Mouse (Mus musculus): Measurements from ENCODE around the gene Pcbd2. TPM values are rescaled to one million over a fixed set of nuclear protein-coding genes. Genes with fewer than 3 reads are reported as not detected.

Gene Pcbd2
- total and polyA plus RNA-seq, 3 experiments, result 32.0 to 69.4 TPM; not detected in 1

DNA sequence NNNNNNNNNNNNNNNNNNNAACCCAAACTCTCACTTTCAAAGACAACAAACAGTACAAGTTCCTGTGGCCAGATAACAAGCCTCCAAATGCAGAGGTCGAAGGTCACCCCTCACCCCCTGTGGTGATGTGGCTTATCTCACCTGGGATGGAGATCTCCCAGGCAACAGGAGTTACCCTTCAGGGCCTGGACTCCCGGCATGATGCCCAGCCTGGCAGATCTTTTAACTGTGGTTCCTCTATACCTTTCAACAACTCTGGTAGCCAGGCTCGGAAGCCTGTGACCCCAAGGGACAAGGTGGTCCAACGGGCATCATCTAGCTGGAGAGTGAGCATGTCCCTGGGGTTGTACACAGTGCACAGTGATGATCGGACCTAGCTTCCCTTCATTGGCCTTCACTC lies 95.3 kb downstream of the Pcbd2 start:
- H3K36me3 ChIP-seq (ENCODE audit: control insufficient read depth in 1 of 2, insufficient read depth in 2 of 2, low read length in 2 of 2), result no peaks in the 10 kb centered on the region
- no peaks in the 10 kb centered on the region for H3K9me3 ChIP-seq (replicated peaks; ENCODE audit: insufficient read depth, low read length)
- H3K27ac ChIP-seq (ENCODE audit: control insufficient read depth, low read depth, low read length), result no peak overlapping the region
- H3K79me2 ChIP-seq (ENCODE audit: control insufficient read depth, insufficient read depth, low read length, poor library complexity), result no peaks in the 10 kb centered on the region
- H3K4me1 ChIP-seq (ENCODE audit: control insufficient read depth in 1 of 2, insufficient read depth in 2 of 2, low read length in 2 of 2), result no peaks in the 10 kb centered on the region
- no peak overlapping the region for H3K9ac ChIP-seq (ENCODE audit: control insufficient read depth, low read depth, low read length, poor library complexity, severe bottlenecking)
- no peaks in the 10 kb centered on the region for H3K27me3 ChIP-seq (ENCODE audit: control insufficient read depth in 1 of 2, insufficient read depth in 2 of 2, low read length in 2 of 2)
- H3K4me3 ChIP-seq (ENCODE audit: control insufficient read depth in 1 of 2, insufficient read depth in 1 of 2, low read depth in 2 of 2, low read length in 2 of 2), result no peak overlapping the region
- no peak for DNase-seq (ENCODE audit: low read depth, low spot score)
- TF ChIP-seq TCF12 (IDR thresholded peaks at IDR 0.05; ENCODE audit: low read depth, low read length) (no peak), SIN3A (IDR thresholded peaks at IDR 0.05; ENCODE audit: low read length) (no peak), USF1 (IDR thresholded peaks at IDR 0.05; ENCODE audit: low read depth, low read length) (no peak), SMC3 (IDR thresholded peaks at IDR 0.05; ENCODE audit: low read depth, low read length) (no peak), MAZ (IDR thresholded peaks at IDR 0.05; ENCODE audit: low read depth, low read length) (no peak), KAT2A (conservative IDR thresholded peaks at IDR 0.05; ENCODE audit: low read depth, low read length) (no peak), EP300 (IDR thresholded peaks at IDR 0.05; ENCODE audit: low read depth in 1 of 2, low read length in 2 of 2) (no peak), E2F4 (IDR thresholded peaks at IDR 0.05; ENCODE audit: borderline replicate concordance, low read depth, low read length) (no peak), ELF1 (IDR thresholded peaks at IDR 0.05; ENCODE audit: low read depth, low read length) (no peak)

DNA sequence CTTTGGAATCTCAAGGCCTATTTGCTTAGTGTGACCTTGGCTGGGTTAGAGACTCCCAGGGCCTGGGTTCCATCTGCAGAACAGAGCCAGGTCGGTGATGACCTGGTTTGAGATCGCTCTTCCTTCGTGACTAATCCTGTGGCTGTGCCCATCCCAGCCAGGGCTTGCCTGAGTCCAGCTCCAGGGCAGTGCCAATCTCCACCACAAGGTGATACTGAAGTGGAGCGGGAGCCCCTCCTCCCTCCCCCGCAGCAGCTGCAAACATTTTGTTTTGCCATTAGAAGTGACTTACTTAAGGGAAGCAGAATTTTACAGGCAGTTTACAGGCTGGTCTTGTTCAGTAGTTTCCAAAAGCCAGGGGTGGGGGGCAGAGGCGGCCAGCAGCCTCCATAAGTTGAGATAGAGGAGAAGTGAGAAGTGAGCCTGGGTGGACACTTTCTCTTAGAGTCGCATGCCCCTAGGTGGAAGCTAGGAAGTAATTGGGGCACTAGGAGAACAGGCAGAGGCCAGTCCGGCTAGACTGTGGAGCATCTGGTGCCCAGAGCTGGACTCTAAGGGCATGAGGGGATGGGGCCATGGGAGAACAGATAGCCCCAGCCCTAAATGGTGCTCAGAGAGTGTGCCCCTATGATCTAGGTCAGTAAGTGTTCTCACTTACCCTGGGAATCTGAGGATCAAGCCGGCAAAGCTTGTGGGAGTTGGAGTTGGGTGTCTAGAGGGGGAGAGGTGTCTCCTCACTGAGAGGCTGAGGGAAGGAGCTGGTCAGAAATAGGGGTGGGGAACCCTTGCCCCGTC lies 97.2 kb downstream of the Pcbd2 start:
- DNase-seq (ENCODE audit: low read depth, low spot score), result no peak
- no peak overlapping the region for H3K9ac ChIP-seq (ENCODE audit: control insufficient read depth, low read depth, low read length, poor library complexity, severe bottlenecking)
- H3K9me3 ChIP-seq (replicated peaks; ENCODE audit: insufficient read depth, low read length), result no peaks in the 10 kb centered on the region
- H3K79me2 ChIP-seq (ENCODE audit: control insufficient read depth, insufficient read depth, low read length, poor library complexity), result no peaks in the 10 kb centered on the region
- no peaks in the 10 kb centered on the region for H3K4me1 ChIP-seq (ENCODE audit: control insufficient read depth in 1 of 2, insufficient read depth in 2 of 2, low read length in 2 of 2)
- H3K27me3 ChIP-seq (ENCODE audit: control insufficient read depth in 1 of 2, insufficient read depth in 2 of 2, low read length in 2 of 2), result no peaks in the 10 kb centered on the region
- no peaks in the 10 kb centered on the region for H3K36me3 ChIP-seq (ENCODE audit: control insufficient read depth in 1 of 2, insufficient read depth in 2 of 2, low read length in 2 of 2)
- no peak overlapping the region for H3K4me3 ChIP-seq (ENCODE audit: control insufficient read depth in 1 of 2, insufficient read depth in 1 of 2, low read depth in 2 of 2, low read length in 2 of 2)
- H3K27ac ChIP-seq (ENCODE audit: control insufficient read depth, low read depth, low read length), result no peak overlapping the region
- TF ChIP-seq POLR2A (IDR thresholded peaks at IDR 0.05; ENCODE audit: control insufficient read depth in 1 of 2, insufficient read depth in 1 of 2, low read depth in 1 of 2, low read length in 2 of 2, poor library complexity in 1 of 2) (no peak), EP300 (IDR thresholded peaks at IDR 0.05; ENCODE audit: low read depth in 1 of 2, low read length in 2 of 2) (no peak), CHD2 (IDR thresholded peaks at IDR 0.05; ENCODE audit: low read length) (no peak), SIN3A (IDR thresholded peaks at IDR 0.05; ENCODE audit: low read length) (no peak), ZC3H11A (IDR thresholded peaks at IDR 0.05; ENCODE audit: low read depth, low read length) (no peak), SMC3 (IDR thresholded peaks at IDR 0.05; ENCODE audit: low read depth, low read length) (no peak), ZNF384 (IDR thresholded peaks at IDR 0.05; ENCODE audit: low read depth, low read length) (no peak), ELF1 (IDR thresholded peaks at IDR 0.05; ENCODE audit: low read depth, low read length) (no peak), MEF2A (IDR thresholded peaks at IDR 0.05; ENCODE audit: extremely low read depth, insufficient replicate concordance, low read depth, low read length, poor library complexity, severe bottlenecking) (no peak), POLR2AphosphoS2 (IDR thresholded peaks at IDR 0.05; ENCODE audit: low read length) (no peak), MAZ (IDR thresholded peaks at IDR 0.05; ENCODE audit: low read depth, low read length) (no peak), MAFK (IDR thresholded peaks at IDR 0.05; ENCODE audit: borderline replicate concordance, low read depth, low read length) (no peak), E2F4 (IDR thresholded peaks at IDR 0.05; ENCODE audit: borderline replicate concordance, low read depth, low read length) (no peak), HCFC1 (IDR thresholded peaks at IDR 0.05; ENCODE audit: low read depth, low read length) (no peak), POLR2AphosphoS5 (IDR thresholded peaks at IDR 0.05; ENCODE audit: borderline replicate concordance, low read depth, low read length) (no peak), MAX (IDR thresholded peaks at IDR 0.05; ENCODE audit: low read length) (no peak)

All from MEL (cell line).